Mouse (Mus musculus): Measurements from ENCODE around the gene Ank3. TPM values are rescaled to one million over a fixed set of nuclear protein-coding genes. Genes with fewer than 3 reads are reported as not detected.

The Ank3 gene
- polyA plus RNA-seq, 1 experiment from 2014 or later: 136 TPM

- Histone ChIP-seq H3K9ac (no peak overlapping the region), H3K4me2 (replicated peaks) (no peak overlapping the region), H3K9me3 (ENCODE audit: control insufficient read depth, low read length) (no peaks in the 10 kb centered on the region), H3K27me3 (ENCODE audit: control insufficient read depth, insufficient read depth, low read length) (no peaks in the 10 kb centered on the region), H3K4me3 (replicated peaks; ENCODE audit: low read length) (no peak overlapping the region), H3K36me3 (replicated peaks; ENCODE audit: control insufficient read depth, insufficient read depth) (peaks cover 3% of the 10 kb centered on the region; the same call in 1 of the 2 replicates), H3K27ac (no peak overlapping the region), H3K4me1 (replicated peaks; ENCODE audit: control insufficient read depth, insufficient read depth, low read length) (peaks cover 22% of the 10 kb centered on the region)
- ATAC-seq (ENCODE audit: low FRiP score) (no peak), DNase-seq (ENCODE audit: low spot score) (no peak)
- WGBS: 89% methylated on average over 5 of the region's 5 CpGs
Observed at GRCm38 (mm10) chr10:69595487-69595886, 196.9 kb downstream of the Ank3 start.

- Histone ChIP-seq H3K4me3 (replicated peaks; ENCODE audit: low read length) (no peak overlapping the region), H3K4me2 (replicated peaks) (no peak overlapping the region), H3K36me3 (replicated peaks; ENCODE audit: control insufficient read depth, insufficient read depth) (0 out of 2 replicates have a peak, but pooled peaks cover 3% of the 10 kb centered on the region), H3K4me1 (replicated peaks; ENCODE audit: control insufficient read depth, insufficient read depth, low read length) (peaks cover 25% of the 10 kb centered on the region), H3K27ac (no peak overlapping the region), H3K9me3 (ENCODE audit: control insufficient read depth, low read length) (no peaks in the 10 kb centered on the region), H3K27me3 (ENCODE audit: control insufficient read depth, insufficient read depth, low read length) (no peaks in the 10 kb centered on the region), H3K9ac (no peak overlapping the region)
- 81% methylated on average over 3 of the region's 3 CpGs for WGBS
- DNase-seq (ENCODE audit: low spot score) (no peak), ATAC-seq (ENCODE audit: low FRiP score) (no peak)
Observed at GRCm38 (mm10) chr10:69601471-69601870, 202.9 kb downstream of the Ank3 start.

DNA sequence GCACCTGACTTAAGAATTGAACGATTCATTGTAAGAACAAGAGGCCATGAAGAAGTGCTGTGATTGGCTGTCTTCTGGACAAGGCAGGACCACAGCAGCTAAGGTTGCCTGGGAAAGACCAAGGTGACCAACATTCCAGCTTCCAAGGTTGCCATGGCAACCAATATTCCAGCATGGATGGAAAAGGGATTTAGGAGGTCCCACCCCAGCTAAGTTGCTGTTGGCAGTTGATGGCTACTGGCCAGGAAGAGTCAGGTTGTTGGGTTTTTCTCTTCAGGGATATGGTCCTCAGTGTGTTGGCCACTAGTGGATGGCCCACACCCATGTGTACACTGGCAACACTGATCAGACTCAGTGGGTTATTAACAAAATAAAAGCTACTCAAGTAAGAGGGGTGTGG, 204.1 kb downstream of the Ank3 start:
- 93% methylated on average over 1 of the region's 1 CpGs for WGBS
- Histone ChIP-seq H3K4me2 (replicated peaks) (no peak overlapping the region), H3K36me3 (replicated peaks; ENCODE audit: control insufficient read depth, insufficient read depth) (no peaks in the 10 kb centered on the region), H3K27ac (no peak overlapping the region), H3K9ac (no peak overlapping the region), H3K27me3 (ENCODE audit: control insufficient read depth, insufficient read depth, low read length) (no peaks in the 10 kb centered on the region), H3K4me3 (replicated peaks; ENCODE audit: low read length) (no peak overlapping the region), H3K9me3 (ENCODE audit: control insufficient read depth, low read length) (no peaks in the 10 kb centered on the region), H3K4me1 (replicated peaks; ENCODE audit: control insufficient read depth, insufficient read depth, low read length) (peaks cover 31% of the 10 kb centered on the region)
- ATAC-seq (ENCODE audit: low FRiP score) (no peak), DNase-seq (ENCODE audit: low spot score) (no peak)

- H3K27ac ChIP-seq: 0 out of 2 replicates have a peak overlapping the region, but pooled peaks have one; percentile 20
- WGBS: 76% methylated on average over 6 of the region's 6 CpGs
Observed at GRCm38 (mm10) chr10:69604609-69605008, 206.0 kb downstream of the Ank3 start.

GRCm38 (mm10) chr10:69605211-69605610, 206.6 kb downstream of the Ank3 start:
- H3K4me1 ChIP-seq (replicated peaks; ENCODE audit: control insufficient read depth, insufficient read depth, low read length): peaks cover 35% of the 10 kb centered on the region
- H3K27me3 ChIP-seq (ENCODE audit: control insufficient read depth, insufficient read depth, low read length): no peaks in the 10 kb centered on the region
- H3K9me3 ChIP-seq (ENCODE audit: control insufficient read depth, low read length): no peaks in the 10 kb centered on the region
- ATAC-seq (ENCODE audit: low FRiP score): no peak
- H3K4me3 ChIP-seq (replicated peaks; ENCODE audit: low read length): no peak overlapping the region
- no peak for DNase-seq (ENCODE audit: low spot score)
- peak overlapping the region; percentile 11; the same call in 1 of the 2 replicates for H3K4me2 ChIP-seq (replicated peaks)
- no peaks in the 10 kb centered on the region for H3K36me3 ChIP-seq (replicated peaks; ENCODE audit: control insufficient read depth, insufficient read depth)
- peak overlapping the region; percentile 3; the same call in 1 of the 2 replicates for H3K27ac ChIP-seq
- 32% methylated on average over 12 of the region's 12 CpGs for WGBS
- no peak overlapping the region for H3K9ac ChIP-seq

More at GRCm38 (mm10) chr10:69604609-69605008, 206.0 kb downstream of the Ank3 start:
- Histone ChIP-seq H3K4me2 (replicated peaks) (no peak overlapping the region), H3K9me3 (ENCODE audit: control insufficient read depth, low read length) (no peaks in the 10 kb centered on the region), H3K36me3 (replicated peaks; ENCODE audit: control insufficient read depth, insufficient read depth) (no peaks in the 10 kb centered on the region), H3K4me3 (replicated peaks; ENCODE audit: low read length) (no peak overlapping the region), H3K9ac (no peak overlapping the region), H3K4me1 (replicated peaks; ENCODE audit: control insufficient read depth, insufficient read depth, low read length) (peaks cover 35% of the 10 kb centered on the region), H3K27me3 (ENCODE audit: control insufficient read depth, insufficient read depth, low read length) (no peaks in the 10 kb centered on the region)
- DNase-seq (ENCODE audit: low spot score): no peak
- no peak for ATAC-seq (ENCODE audit: low FRiP score)

- ATAC-seq (ENCODE audit: low FRiP score): no peak
Observed at GRCm38 (mm10) chr10:69607611-69608119, 209.1 kb downstream of the Ank3 start.

GRCm38 (mm10) chr10:69611314-69611713, 212.7 kb downstream of the Ank3 start:
- Histone ChIP-seq H3K36me3 (replicated peaks; ENCODE audit: control insufficient read depth, insufficient read depth) (no peaks in the 10 kb centered on the region), H3K27me3 (ENCODE audit: control insufficient read depth, insufficient read depth, low read length) (no peaks in the 10 kb centered on the region), H3K9me3 (ENCODE audit: control insufficient read depth, low read length) (no peaks in the 10 kb centered on the region), H3K4me2 (replicated peaks) (no peak overlapping the region), H3K27ac (no peak overlapping the region), H3K9ac (no peak overlapping the region), H3K4me1 (replicated peaks; ENCODE audit: control insufficient read depth, insufficient read depth, low read length) (peaks cover 18% of the 10 kb centered on the region), H3K4me3 (replicated peaks; ENCODE audit: low read length) (no peak overlapping the region)
- 77% methylated on average over 3 of the region's 3 CpGs for WGBS
- DNase-seq (ENCODE audit: low spot score): no peak
- ATAC-seq (ENCODE audit: low FRiP score): no peak

More at GRCm38 (mm10) chr10:69607611-69608119, 209.1 kb downstream of the Ank3 start:
- peak overlapping the region; percentile 2; the same call in 1 of the 2 replicates for H3K4me2 ChIP-seq (replicated peaks)
- H3K4me3 ChIP-seq (replicated peaks; ENCODE audit: low read length): no peak overlapping the region
- no peaks in the 10 kb centered on the region for H3K9me3 ChIP-seq (ENCODE audit: control insufficient read depth, low read length)
- no peak for DNase-seq (ENCODE audit: low spot score)
- peaks cover 34% of the 10 kb centered on the region for H3K4me1 ChIP-seq (replicated peaks; ENCODE audit: control insufficient read depth, insufficient read depth, low read length)
- no peak overlapping the region for H3K9ac ChIP-seq
- H3K27ac ChIP-seq: no peak overlapping the region
- no peaks in the 10 kb centered on the region for H3K36me3 ChIP-seq (replicated peaks; ENCODE audit: control insufficient read depth, insufficient read depth)
- 56% methylated on average over 14 of the region's 14 CpGs for WGBS
- no peaks in the 10 kb centered on the region for H3K27me3 ChIP-seq (ENCODE audit: control insufficient read depth, insufficient read depth, low read length)

DNA sequence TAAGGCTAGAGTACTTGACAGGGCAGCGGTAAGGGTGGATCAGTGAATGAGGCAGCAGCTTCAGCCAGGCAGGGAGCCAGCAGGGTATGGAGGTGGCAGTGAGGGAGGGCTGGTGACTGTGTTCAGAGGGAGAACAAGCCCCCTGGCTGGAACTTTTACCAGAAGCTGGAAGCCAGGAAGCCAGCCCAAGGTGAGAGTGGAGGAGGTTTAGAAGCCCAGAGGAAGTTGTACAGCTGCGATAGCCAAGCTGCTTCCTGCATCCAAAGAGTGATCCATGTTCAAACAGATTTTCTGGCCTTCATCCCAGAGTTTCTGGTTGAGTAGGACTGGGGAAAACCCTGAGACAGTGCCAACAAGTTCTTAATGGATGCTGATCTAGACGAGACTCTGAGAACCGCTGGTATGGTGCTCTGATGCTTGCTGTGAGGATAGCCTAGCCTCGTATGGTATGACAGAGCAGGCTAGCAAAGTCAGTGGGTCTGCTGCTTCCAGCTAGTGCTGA, 213.3 kb downstream of the Ank3 start:
- Histone ChIP-seq H3K27me3 (ENCODE audit: control insufficient read depth, insufficient read depth, low read length) (no peaks in the 10 kb centered on the region), H3K4me2 (replicated peaks) (no peak overlapping the region), H3K27ac (peak overlapping the region; percentile 7; the same call in 1 of the 2 replicates), H3K9me3 (ENCODE audit: control insufficient read depth, low read length) (no peaks in the 10 kb centered on the region), H3K36me3 (replicated peaks; ENCODE audit: control insufficient read depth, insufficient read depth) (no peaks in the 10 kb centered on the region), H3K9ac (no peak overlapping the region), H3K4me1 (replicated peaks; ENCODE audit: control insufficient read depth, insufficient read depth, low read length) (peaks cover 15% of the 10 kb centered on the region), H3K4me3 (replicated peaks; ENCODE audit: low read length) (no peak overlapping the region)
- DNase-seq (ENCODE audit: low spot score): peak; percentile 76
- peak; percentile 65; the same call in 1 of the 2 replicates for ATAC-seq (ENCODE audit: low FRiP score)
- 67% methylated on average over 5 of the region's 5 CpGs for WGBS

- H3K27me3 ChIP-seq (ENCODE audit: control insufficient read depth, insufficient read depth, low read length): no peaks in the 10 kb centered on the region
- WGBS: 92% methylated on average over 3 of the region's 3 CpGs
- no peak for DNase-seq (ENCODE audit: low spot score)
- H3K4me2 ChIP-seq (replicated peaks): no peak overlapping the region
- H3K36me3 ChIP-seq (replicated peaks; ENCODE audit: control insufficient read depth, insufficient read depth): no peaks in the 10 kb centered on the region
- H3K9ac ChIP-seq: no peak overlapping the region
- H3K4me3 ChIP-seq (replicated peaks; ENCODE audit: low read length): no peak overlapping the region
- no peak overlapping the region for H3K27ac ChIP-seq
- peaks cover 1% of the 10 kb centered on the region; the same call in 1 of the 2 replicates for H3K4me1 ChIP-seq (replicated peaks; ENCODE audit: control insufficient read depth, insufficient read depth, low read length)
- ATAC-seq (ENCODE audit: low FRiP score): no peak
- no peaks in the 10 kb centered on the region for H3K9me3 ChIP-seq (ENCODE audit: control insufficient read depth, low read length)
Observed at GRCm38 (mm10) chr10:69616953-69617352, 218.4 kb downstream of the Ank3 start.
